Mouse (Mus musculus) kidney, embryonic 15.5 days (tissue): ENCODE measurements around the gene Negr1. TPM values are rescaled to one million over a fixed set of nuclear protein-coding genes. Genes with fewer than 3 reads are reported as not detected.

Experiments
- ATAC-seq: fragments of 200-750 bp; cut with Nextera tagmentation; replicated peaks from 2 replicates; pipeline ENCODE4 v1.8.0; 2017; ENCODE audit warnings: moderate TSS enrichment; ENCODE audit not compliant: low FRiP score
- H3K27ac ChIP-seq: fragments of 300-500 bp; sonication (generic); 2 replicates; pipeline ENCODE4 v1.5.1; 2015; ENCODE audit warnings: mild to moderate bottlenecking, inconsistent platforms
- H3K27me3 ChIP-seq: fragments of 300-500 bp; sonication (generic); 2 replicates; pipeline ENCODE4 v1.6.1; 2015; ENCODE audit warnings: inconsistent platforms
- H3K36me3 ChIP-seq: fragments of 300-500 bp; sonication (generic); 2 replicates; pipeline ENCODE4 v1.6.1; 2015; ENCODE audit warnings: inconsistent platforms
- H3K4me1 ChIP-seq: fragments of 300-500 bp; sonication (generic); 2 replicates; pipeline ENCODE4 v1.6.1; 2015; ENCODE audit warnings: inconsistent platforms
- H3K4me2 ChIP-seq: fragments of 300-500 bp; sonication (generic); 2 replicates; pipeline ENCODE4 v1.6.1; 2015; ENCODE audit warnings: moderate library complexity, mild to moderate bottlenecking, inconsistent platforms
- H3K4me3 ChIP-seq: fragments of 300-500 bp; sonication (generic); replicated peaks from 2 replicates; pipeline ENCODE4 v1.5.1; 2015; ENCODE audit warnings: mild to moderate bottlenecking, inconsistent platforms
- H3K9ac ChIP-seq: fragments of 300-500 bp; sonication (generic); 2 replicates; pipeline ENCODE4 v1.6.1; 2015; ENCODE audit warnings: mild to moderate bottlenecking, inconsistent platforms
- H3K9me3 ChIP-seq: fragments of 300-500 bp; sonication (generic); replicated peaks from 2 replicates; pipeline ENCODE4 v1.6.1; 2016; ENCODE audit warnings: inconsistent platforms
- WGBS: fragments of 180-500 bp; shearing (Covaris S2); methylation state at CpG from one replicate; pipeline ENCODE4 v1.1.7; 2015; ENCODE audit warnings: mixed read lengths; 5-methylcytosine and 5-hydroxymethylcytosine counted together
- polyA plus RNA-seq: library from polyadenylated mRNA; unstranded; fragments of >200 nt; fragmentation: Nextera tagmentation; extraction: Ambion mirVana; gene quantifications from 2 replicates; pipeline ENCODE4 v1.2.1, GENCODE M21; 2015

Negr1 gene
- polyA plus RNA-seq, 1 experiment from 2014 or later, result 11.2 TPM

DNA sequence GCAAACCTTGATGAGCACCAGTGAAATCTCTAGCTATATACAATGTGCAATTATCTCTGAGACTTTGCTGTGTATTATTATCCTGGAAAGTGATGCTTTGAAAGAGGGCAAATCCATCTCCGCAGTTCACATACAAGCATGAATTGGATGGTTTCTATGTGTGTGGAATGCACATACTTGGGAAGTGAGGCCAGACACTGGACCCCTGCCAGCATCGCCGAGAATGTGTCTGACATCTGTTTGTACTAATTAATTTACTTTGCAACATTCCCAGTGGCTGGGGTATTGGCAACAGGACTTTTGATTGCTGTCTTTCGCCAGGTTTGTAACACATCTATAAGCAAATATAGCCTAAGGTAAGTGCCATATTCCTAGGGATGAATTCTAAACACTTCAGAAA lies 420.5 kb downstream of the Negr1 start:
- H3K4me2 ChIP-seq, result no peak overlapping the region
- H3K4me1 ChIP-seq, result 0 out of 2 replicates have a peak, but pooled peaks cover 2% of the 10 kb centered on the region
- no peak for ATAC-seq
- no peaks in the 10 kb centered on the region for H3K9me3 ChIP-seq
- no peaks in the 10 kb centered on the region for H3K27me3 ChIP-seq
- H3K9ac ChIP-seq, result no peak overlapping the region
- no peaks in the 10 kb centered on the region for H3K36me3 ChIP-seq
- WGBS, result 53% methylated on average over 4 of the region's 4 CpGs
- H3K27ac ChIP-seq, result no peak overlapping the region
- no peak overlapping the region for H3K4me3 ChIP-seq

DNA sequence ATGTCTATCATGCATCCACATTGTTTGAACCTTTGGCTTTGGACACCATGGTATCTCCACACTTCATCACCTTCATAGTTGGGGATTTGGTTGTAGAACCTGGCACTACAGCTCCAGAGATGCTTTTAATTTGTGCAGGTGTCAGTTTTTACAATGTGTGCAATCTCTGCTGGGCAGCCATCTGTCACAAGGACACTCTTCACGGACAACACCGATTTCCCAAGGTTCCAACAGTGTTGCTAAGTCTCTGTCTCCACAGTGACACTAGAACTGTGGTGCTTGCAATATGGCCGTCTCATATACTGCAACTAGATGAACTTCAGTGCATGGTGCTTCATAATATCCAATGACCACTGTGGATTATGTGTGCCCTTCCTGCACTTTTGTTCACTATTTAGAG lies 425.5 kb downstream of the Negr1 start:
- 92% methylated on average over 3 of the region's 3 CpGs for WGBS

DNA sequence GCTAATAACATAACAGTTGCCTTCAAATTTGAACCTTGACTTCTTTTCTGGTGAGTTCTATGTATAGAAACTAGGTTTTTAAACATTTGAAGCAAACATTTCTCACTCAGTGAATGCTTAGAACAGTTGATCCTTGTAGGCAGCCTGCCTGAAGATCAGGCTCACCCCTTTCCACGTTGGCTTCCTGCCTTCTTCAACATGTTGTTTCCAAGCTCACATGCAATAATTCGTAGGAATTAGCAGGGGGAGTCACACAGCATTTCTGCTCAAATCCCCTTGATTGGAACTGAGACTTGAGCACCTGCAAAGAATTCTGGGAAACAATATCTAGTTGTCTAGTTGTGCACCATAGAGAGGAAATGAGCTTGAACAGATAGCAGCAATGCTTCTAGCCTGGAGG lies 430.6 kb downstream of the Negr1 start:
- Histone ChIP-seq H3K4me1 (no peaks in the 10 kb centered on the region), H3K27ac (no peak overlapping the region)
- 56% methylated on average over 2 of the region's 2 CpGs for WGBS

More for the DNA sequence above, 425.5 kb downstream of the Negr1 start:
- Histone ChIP-seq H3K9me3 (no peaks in the 10 kb centered on the region), H3K4me3 (no peak overlapping the region), H3K4me2 (no peak overlapping the region), H3K4me1 (no peaks in the 10 kb centered on the region), H3K27me3 (no peaks in the 10 kb centered on the region), H3K36me3 (no peaks in the 10 kb centered on the region), H3K9ac (no peak overlapping the region), H3K27ac (no peak overlapping the region)
- no peak for ATAC-seq

DNA sequence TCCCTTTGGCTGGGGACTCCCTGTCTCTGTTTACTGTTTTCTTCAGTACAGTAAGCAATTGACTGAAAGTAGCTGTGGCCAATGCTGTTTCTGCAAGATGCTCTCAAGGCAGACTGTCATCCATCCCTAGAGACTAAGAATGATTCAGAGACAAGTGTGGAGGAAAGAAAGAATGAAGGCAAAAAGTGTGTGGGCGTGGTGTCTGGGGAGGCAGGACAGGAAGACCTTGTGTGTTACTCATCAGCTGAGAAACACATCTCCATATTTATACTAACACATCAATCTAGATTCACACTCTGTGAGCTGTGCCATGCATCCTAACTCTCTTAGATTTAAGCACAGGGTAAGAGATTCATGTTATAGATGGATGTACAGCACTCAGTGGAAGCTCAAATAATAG lies 431.2 kb downstream of the Negr1 start:
- Histone ChIP-seq H3K4me3 (no peak overlapping the region), H3K27me3 (no peaks in the 10 kb centered on the region), H3K9ac (no peak overlapping the region), H3K9me3 (no peaks in the 10 kb centered on the region), H3K4me1 (no peaks in the 10 kb centered on the region), H3K27ac (no peak overlapping the region), H3K36me3 (no peaks in the 10 kb centered on the region), H3K4me2 (no peak overlapping the region)
- no peak for ATAC-seq
- WGBS, result 75% methylated on average over 1 of the region's 1 CpGs

More for the DNA sequence above, 430.6 kb downstream of the Negr1 start:
- Histone ChIP-seq H3K27me3 (no peaks in the 10 kb centered on the region), H3K4me3 (no peak overlapping the region), H3K9ac (no peak overlapping the region), H3K9me3 (no peaks in the 10 kb centered on the region), H3K36me3 (no peaks in the 10 kb centered on the region), H3K4me2 (no peak overlapping the region)
- no peak for ATAC-seq

DNA sequence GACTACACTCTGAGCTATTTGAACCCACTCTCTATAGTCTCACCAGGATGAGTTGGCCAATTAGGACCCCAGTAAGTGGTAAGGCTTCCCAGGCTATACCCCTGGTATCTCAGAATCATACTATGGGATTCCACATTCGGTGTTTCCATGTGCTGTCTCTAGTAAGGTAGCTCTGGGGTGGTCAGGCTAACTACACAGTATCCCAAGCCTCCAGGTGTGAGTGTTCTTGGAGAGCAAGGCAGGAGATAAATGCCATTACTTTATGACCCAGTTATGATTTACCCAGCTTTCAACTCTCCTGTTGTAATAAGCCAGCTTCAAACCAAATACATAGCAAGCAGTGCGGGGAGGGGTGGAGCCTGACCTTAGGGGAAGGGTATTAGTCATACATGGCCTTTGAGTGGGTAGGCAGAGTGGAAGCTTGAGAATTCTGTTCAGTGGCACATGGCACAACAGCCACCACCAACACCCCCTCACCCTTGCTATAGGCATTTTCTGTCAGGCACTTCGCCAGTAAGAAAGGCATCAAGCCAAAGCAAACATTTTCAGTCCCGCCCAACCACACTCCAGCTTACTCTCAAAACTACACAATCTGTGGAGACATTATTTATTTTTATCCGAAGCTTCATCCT lies 437.7 kb downstream of the Negr1 start:
- 57% methylated on average over 5 of the region's 5 CpGs for WGBS
- ATAC-seq, result peak; percentile 58; the same call in 1 of the 2 replicates

DNA sequence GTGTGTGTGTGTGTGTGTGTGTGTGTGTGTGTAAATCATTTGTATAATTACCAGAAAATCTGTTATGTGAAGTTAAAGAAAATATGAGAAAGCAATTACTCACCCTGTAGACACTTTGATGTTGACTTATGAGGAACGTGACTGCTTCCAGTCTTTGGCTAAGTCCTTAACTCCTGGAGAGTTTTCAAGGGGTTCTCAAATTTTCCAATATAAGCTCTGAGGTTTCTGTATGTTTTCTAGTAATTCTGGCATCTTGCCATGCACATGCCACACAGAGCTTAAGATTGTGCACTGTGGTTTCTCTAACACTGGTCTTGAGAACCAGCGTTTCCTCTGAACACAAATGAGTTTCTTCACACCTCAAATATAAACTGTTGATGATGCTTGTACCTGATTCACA lies 460.0 kb downstream of the Negr1 start:
- Histone ChIP-seq H3K4me3 (no peak overlapping the region), H3K4me2 (no peak overlapping the region), H3K9me3 (no peaks in the 10 kb centered on the region), H3K27ac (no peak overlapping the region), H3K9ac (no peak overlapping the region), H3K4me1 (no peaks in the 10 kb centered on the region), H3K36me3 (no peaks in the 10 kb centered on the region), H3K27me3 (no peaks in the 10 kb centered on the region)
- 60% methylated on average over 2 of the region's 2 CpGs for WGBS
- ATAC-seq, result no peak

More for the DNA sequence above, 437.7 kb downstream of the Negr1 start:
- Histone ChIP-seq H3K9ac (no peak overlapping the region), H3K4me1 (no peaks in the 10 kb centered on the region), H3K27ac (no peak overlapping the region), H3K4me3 (no peak overlapping the region), H3K27me3 (no peaks in the 10 kb centered on the region), H3K9me3 (no peaks in the 10 kb centered on the region), H3K4me2 (no peak overlapping the region), H3K36me3 (no peaks in the 10 kb centered on the region)

DNA sequence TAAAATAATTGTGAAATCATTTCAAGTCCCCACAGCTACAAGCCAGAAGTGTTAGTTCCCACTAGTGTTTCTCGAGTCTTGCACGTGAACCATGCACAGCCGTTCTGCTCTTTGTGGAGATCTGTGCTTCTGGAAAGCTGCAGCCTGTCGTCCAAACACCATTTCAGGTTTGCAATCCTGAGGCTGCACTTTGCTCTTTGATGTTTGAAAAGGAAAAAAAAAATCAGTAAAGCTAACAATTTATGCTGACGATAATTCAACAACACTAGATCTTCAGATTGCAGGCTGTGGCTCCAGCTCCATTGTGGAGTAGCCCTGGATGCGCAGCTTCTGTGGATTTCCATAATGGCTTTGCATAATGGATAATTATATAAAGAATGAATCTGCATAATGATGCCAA lies 463.0 kb downstream of the Negr1 start:
- WGBS, result 66% methylated on average over 6 of the region's 6 CpGs
- no peaks in the 10 kb centered on the region for H3K36me3 ChIP-seq
- no peak for ATAC-seq
- H3K4me1 ChIP-seq, result no peaks in the 10 kb centered on the region
- no peak overlapping the region for H3K27ac ChIP-seq
- no peak overlapping the region for H3K4me2 ChIP-seq
- H3K9ac ChIP-seq, result no peak overlapping the region
- H3K9me3 ChIP-seq, result no peaks in the 10 kb centered on the region
- H3K4me3 ChIP-seq, result no peak overlapping the region
- H3K27me3 ChIP-seq, result no peaks in the 10 kb centered on the region

DNA sequence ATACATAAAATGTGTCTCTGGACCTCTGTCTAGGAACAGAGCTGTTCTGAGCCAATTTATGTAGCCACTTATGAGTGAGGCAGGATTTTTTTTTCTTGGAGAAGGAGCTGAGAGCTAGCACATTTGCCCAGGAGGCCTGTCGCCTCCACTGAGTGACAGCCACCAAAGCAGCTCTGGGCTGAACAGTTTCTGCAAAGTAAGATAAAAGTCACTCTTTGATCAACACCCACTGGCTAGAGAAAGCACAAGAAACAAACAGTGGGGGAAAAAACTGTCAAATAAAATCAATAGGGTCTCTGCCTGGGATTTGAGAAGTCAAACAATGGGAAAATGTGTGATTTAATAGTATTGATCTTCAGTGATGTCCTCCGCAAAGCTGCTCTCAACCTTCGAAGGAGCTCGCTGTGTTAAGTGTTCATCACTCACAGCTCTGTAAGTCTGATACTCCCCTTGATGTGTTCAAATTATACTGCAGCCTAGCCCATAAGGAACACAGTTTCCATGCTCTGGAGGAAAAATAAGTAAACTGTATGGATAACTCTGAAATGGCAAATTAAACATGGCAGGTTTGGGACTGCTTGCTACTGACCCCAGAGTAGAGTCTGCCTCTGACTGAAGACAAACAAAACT lies 470.0 kb downstream of the Negr1 start:
- Histone ChIP-seq H3K9ac (no peak overlapping the region), H3K36me3 (no peaks in the 10 kb centered on the region), H3K27ac (no peak overlapping the region), H3K27me3 (no peaks in the 10 kb centered on the region), H3K4me2 (no peak overlapping the region), H3K9me3 (no peaks in the 10 kb centered on the region), H3K4me3 (no peak overlapping the region), H3K4me1 (peaks cover 7% of the 10 kb centered on the region; the same call in 1 of the 2 replicates)
- no peak for ATAC-seq
- whole genome bisulfite sequencing, result 77% methylated on average over 4 of the region's 4 CpGs

DNA sequence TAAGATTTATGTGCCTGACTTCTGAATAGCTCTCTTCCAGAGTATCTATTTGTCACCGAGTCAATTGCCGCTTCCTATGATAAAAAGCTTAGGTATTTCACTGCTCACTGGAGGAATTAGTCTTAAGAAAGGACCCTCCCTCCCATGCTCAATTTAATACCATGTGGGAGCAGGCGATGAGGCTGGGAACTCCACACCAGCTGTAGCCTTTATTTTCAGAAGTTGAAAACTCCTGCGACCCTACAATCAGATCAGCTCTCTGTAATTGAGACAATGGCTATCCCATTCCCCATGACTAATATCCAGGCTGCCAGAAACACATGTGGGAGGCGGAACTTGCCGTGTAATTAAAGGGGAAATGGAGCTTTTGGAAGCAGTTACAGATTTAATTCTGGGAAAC lies 474.4 kb downstream of the Negr1 start:
- Histone ChIP-seq H3K4me2 (no peak overlapping the region), H3K4me3 (no peak overlapping the region), H3K4me1 (peaks cover 10% of the 10 kb centered on the region; the same call in 1 of the 2 replicates), H3K9me3 (no peaks in the 10 kb centered on the region), H3K27me3 (no peaks in the 10 kb centered on the region), H3K36me3 (no peaks in the 10 kb centered on the region), H3K27ac (peak overlapping the region; percentile 10; the same call in 1 of the 2 replicates), H3K9ac (no peak overlapping the region)
- peak; percentile 94 for ATAC-seq
- 18% methylated on average over 6 of the region's 6 CpGs for WGBS

DNA sequence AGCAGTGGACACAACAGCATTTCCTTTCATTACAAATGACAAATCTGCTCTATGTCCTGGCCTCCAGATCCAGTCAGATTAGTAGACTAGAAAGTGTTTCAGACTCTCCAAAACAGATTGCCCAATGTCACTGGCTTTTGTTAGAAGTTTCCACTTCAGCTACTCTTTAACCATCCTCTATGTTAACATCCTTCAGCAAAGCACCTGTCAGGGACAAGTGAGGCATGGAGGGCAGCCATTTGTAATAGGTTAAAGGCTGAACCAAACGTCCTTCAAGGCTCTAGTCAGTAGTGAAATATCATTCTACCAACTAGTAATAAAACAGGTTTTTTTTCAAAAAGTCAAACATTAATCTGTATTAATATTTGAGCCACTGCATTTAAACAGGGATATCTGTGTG lies 475.0 kb downstream of the Negr1 start:
- Histone ChIP-seq H3K36me3 (no peaks in the 10 kb centered on the region), H3K9ac (no peak overlapping the region), H3K4me1 (peaks cover 10% of the 10 kb centered on the region; the same call in 1 of the 2 replicates), H3K27ac (peak overlapping the region; percentile 10; the same call in 1 of the 2 replicates), H3K4me3 (no peak overlapping the region), H3K9me3 (no peaks in the 10 kb centered on the region), H3K27me3 (no peaks in the 10 kb centered on the region), H3K4me2 (no peak overlapping the region)
- WGBS, result 35% methylated on average over 1 of the region's 1 CpGs
- peak; percentile 69 for ATAC-seq

DNA sequence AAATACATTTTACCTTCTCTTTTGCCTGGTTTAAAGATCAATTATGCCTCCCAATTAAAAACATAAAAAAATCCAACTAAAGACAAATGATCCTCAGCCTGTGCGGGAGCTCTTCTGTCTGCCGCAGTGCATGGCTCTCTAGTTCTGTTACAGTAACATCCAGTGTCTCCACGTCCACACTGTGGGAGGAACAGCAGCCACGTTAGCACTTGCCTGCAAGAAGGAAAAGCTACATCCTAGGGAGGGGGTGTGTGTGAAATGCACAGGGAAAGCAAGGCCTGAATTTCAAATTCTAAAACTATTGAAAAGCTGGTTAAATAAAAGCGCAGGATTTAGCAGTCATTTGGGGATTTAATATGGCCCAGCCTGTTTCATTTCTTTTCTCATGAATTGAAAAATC lies 479.0 kb downstream of the Negr1 start:
- Histone ChIP-seq H3K4me3 (no peak overlapping the region), H3K4me1 (peaks cover 10% of the 10 kb centered on the region; the same call in 1 of the 2 replicates), H3K27ac (no peak overlapping the region), H3K36me3 (no peaks in the 10 kb centered on the region), H3K4me2 (no peak overlapping the region), H3K9ac (no peak overlapping the region), H3K27me3 (no peaks in the 10 kb centered on the region), H3K9me3 (no peaks in the 10 kb centered on the region)
- no peak for ATAC-seq
- WGBS, result 55% methylated on average over 5 of the region's 5 CpGs

DNA sequence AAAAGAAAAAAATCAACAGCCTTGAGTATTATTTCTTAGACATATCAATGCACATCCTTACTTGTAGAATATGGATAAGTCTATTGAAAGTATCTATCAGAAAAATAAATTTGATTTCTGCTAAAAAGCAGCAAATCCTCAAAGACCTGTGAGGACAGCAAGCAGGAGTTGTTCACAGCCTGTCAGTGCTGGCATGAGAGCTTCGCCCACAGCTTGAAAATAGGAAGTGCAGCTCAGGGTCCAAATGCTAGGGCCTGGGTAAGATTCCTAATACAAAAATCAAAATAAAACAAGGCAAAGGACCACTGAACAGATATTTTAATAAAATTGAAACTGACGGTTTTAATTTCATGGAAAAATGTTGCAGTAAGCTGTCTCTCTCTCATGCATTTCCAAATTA lies 483.0 kb downstream of the Negr1 start:
- Histone ChIP-seq H3K36me3 (no peaks in the 10 kb centered on the region), H3K4me1 (no peaks in the 10 kb centered on the region), H3K9ac (no peak overlapping the region), H3K27me3 (no peaks in the 10 kb centered on the region), H3K4me2 (no peak overlapping the region), H3K27ac (no peak overlapping the region), H3K9me3 (no peaks in the 10 kb centered on the region), H3K4me3 (no peak overlapping the region)
- 88% methylated on average over 2 of the region's 2 CpGs for WGBS
- ATAC-seq, result no peak
